Mouse (Mus musculus): ENCODE results near the gene Dapl1. TPM values are rescaled to one million over a fixed set of nuclear protein-coding genes. Genes with fewer than 3 reads are reported as not detected.

Gene Dapl1
- polyA plus RNA-seq, 1 experiment from 2014 or later = not detected

- Histone ChIP-seq H3K27me3 (ENCODE audit: control insufficient read depth, insufficient read depth, low read depth, low read length) (no peaks in the 10 kb centered on the region), H3K4me1 (ENCODE audit: control insufficient read depth, low read depth, low read length) (no peaks in the 10 kb centered on the region), H3K27ac (ENCODE audit: low read length) (no peak overlapping the region), H3K4me3 (ENCODE audit: low read depth, low read length) (no peak overlapping the region), H3K9me3 (replicated peaks; ENCODE audit: control insufficient read depth, low read length) (no peaks in the 10 kb centered on the region), H3K9ac (ENCODE audit: low read depth, low read length) (no peak overlapping the region), H3K4me2 (ENCODE audit: low read depth, low read length) (no peak overlapping the region), H3K36me3 (ENCODE audit: control insufficient read depth, insufficient read depth) (no peaks in the 10 kb centered on the region)
- ATAC-seq (ENCODE audit: low read depth) = no peak
- 70% methylated on average over 6 of the region's 6 CpGs for WGBS (ENCODE audit: insufficient replicate concordance)
Measured at GRCm38 (mm10) chr2:59467976-59468375, 16.5 kb upstream of the Dapl1 start.

GRCm38 (mm10) chr2:59469590-59470245 is 14.7 kb upstream of the Dapl1 start:
- Histone ChIP-seq H3K36me3 (ENCODE audit: control insufficient read depth, insufficient read depth) (no peaks in the 10 kb centered on the region), H3K27ac (ENCODE audit: low read length) (no peak overlapping the region), H3K4me3 (ENCODE audit: low read depth, low read length) (no peak overlapping the region), H3K4me2 (ENCODE audit: low read depth, low read length) (no peak overlapping the region), H3K4me1 (ENCODE audit: control insufficient read depth, low read depth, low read length) (no peaks in the 10 kb centered on the region), H3K9me3 (replicated peaks; ENCODE audit: control insufficient read depth, low read length) (no peaks in the 10 kb centered on the region), H3K27me3 (ENCODE audit: control insufficient read depth, insufficient read depth, low read depth, low read length) (no peaks in the 10 kb centered on the region), H3K9ac (ENCODE audit: low read depth, low read length) (no peak overlapping the region)
- ATAC-seq (ENCODE audit: low read depth) = no peak
- WGBS (ENCODE audit: insufficient replicate concordance) = 55% methylated on average over 8 of the region's 8 CpGs

DNA sequence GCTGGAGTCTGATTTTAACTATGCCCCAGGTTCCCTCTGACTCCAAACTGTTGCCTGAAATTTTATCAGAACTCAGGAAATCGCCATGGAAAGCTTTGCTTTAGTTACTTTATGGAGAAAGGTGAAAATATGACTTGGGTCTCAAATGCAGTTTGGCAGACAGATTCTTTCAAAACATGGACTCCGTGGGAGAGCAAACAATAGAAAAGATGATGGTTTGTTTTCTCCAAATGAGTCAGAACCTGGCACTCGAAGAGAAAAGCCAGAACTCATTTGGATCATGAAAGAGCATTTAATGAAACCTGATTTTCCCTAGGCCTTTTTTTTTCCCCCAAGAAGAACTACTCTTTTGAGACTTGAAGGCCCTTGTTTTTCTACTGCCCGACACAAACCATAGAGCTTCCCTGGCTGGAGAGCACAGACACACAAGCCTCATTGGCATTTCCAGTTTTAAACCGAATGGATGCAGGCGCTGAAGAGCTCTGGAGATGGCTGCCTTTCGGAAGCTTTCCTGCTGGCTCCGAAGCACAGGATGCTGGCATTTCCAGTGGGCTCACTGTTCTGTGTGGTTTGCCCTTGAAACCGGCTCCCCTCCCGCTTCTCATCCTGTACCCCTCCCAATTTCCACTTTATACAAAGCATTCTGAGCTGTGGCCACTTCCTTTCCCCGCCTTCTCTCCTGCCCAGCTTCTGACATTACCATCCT is 14.0 kb upstream of the Dapl1 start:
- no peaks in the 10 kb centered on the region for H3K4me1 ChIP-seq (ENCODE audit: control insufficient read depth, low read depth, low read length)
- no peak overlapping the region for H3K27ac ChIP-seq (ENCODE audit: low read length)
- 39% methylated on average over 11 of the region's 11 CpGs for WGBS (ENCODE audit: insufficient replicate concordance)
- H3K9me3 ChIP-seq (replicated peaks; ENCODE audit: control insufficient read depth, low read length) = no peaks in the 10 kb centered on the region
- no peak; the same call in 1 of the 2 replicates for ATAC-seq (ENCODE audit: low read depth)
- H3K9ac ChIP-seq (ENCODE audit: low read depth, low read length) = no peak overlapping the region
- H3K36me3 ChIP-seq (ENCODE audit: control insufficient read depth, insufficient read depth) = no peaks in the 10 kb centered on the region
- H3K4me2 ChIP-seq (ENCODE audit: low read depth, low read length) = no peak overlapping the region
- H3K27me3 ChIP-seq (ENCODE audit: control insufficient read depth, insufficient read depth, low read depth, low read length) = no peaks in the 10 kb centered on the region
- no peak overlapping the region for H3K4me3 ChIP-seq (ENCODE audit: low read depth, low read length)

DNA sequence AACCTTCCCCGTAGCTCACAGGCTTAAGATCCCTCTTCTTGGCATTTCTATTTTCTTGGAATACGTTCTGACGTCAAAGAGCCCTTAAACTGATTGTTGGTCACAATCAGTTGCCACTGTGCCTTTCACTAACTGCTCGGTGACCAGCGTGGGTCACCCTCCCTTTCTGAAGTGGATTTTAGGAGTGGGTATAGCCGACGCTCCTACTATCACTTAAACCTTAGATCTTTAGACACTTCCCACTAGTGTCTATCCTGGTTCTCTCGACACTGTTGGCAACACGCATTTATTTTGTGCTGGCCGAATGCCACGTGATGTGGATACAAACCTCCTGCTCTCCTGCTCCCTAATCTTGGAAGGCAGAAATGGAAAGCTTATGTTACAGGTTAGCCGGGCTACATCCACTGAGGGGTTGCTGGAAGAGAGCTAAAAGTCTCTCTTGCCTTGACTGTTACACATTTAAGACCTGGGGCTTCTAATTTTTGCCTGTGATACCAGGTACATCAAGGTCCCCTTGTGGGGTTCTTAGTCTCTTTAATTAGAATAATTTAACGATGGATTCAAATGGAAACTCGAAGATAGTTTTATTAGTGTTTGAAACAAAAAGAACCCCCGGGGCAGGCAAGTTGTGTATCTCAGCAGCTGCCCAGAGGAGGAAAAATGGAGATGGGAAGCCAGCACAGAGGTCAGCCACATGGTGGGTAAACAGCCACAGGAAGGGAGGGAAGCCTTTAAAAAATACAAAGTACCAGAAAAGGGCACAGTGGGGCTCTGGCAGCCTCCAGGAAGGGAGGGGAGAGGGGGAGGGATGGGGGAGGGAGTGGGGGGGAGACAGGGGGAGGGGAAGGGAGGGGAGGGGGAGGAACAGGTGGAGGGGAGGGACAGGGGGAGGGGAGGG is 13.2 kb upstream of the Dapl1 start:
- Histone ChIP-seq H3K4me2 (ENCODE audit: low read depth, low read length) (no peak overlapping the region), H3K9ac (ENCODE audit: low read depth, low read length) (no peak overlapping the region), H3K27ac (ENCODE audit: low read length) (no peak overlapping the region), H3K9me3 (replicated peaks; ENCODE audit: control insufficient read depth, low read length) (no peaks in the 10 kb centered on the region), H3K36me3 (ENCODE audit: control insufficient read depth, insufficient read depth) (no peaks in the 10 kb centered on the region), H3K27me3 (ENCODE audit: control insufficient read depth, insufficient read depth, low read depth, low read length) (no peaks in the 10 kb centered on the region), H3K4me3 (ENCODE audit: low read depth, low read length) (no peak overlapping the region), H3K4me1 (ENCODE audit: control insufficient read depth, low read depth, low read length) (no peaks in the 10 kb centered on the region)
- WGBS (ENCODE audit: insufficient replicate concordance) = 46% methylated on average over 15 of the region's 15 CpGs
- no peak for ATAC-seq (ENCODE audit: low read depth)

DNA sequence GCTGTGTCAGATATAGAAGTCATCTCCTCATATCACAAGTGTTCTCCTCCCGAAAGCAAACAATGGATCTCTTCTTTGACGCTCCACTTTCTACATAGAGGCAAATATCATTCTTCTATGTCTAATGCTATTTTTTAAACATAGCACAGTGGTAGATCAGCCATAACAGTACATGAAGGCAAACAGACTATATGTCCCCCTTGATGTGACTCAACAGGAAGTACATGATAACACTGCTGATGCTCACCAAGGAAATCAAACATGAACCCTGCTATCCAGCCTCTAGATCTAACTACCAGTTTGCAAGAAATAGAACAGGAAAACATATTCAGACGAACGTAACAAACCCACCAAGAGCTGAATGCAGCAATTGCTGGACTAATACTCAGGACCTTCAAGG is 10.1 kb upstream of the Dapl1 start:
- Histone ChIP-seq H3K9ac (ENCODE audit: low read depth, low read length) (no peak overlapping the region), H3K4me2 (ENCODE audit: low read depth, low read length) (no peak overlapping the region), H3K4me1 (ENCODE audit: control insufficient read depth, low read depth, low read length) (no peaks in the 10 kb centered on the region), H3K9me3 (replicated peaks; ENCODE audit: control insufficient read depth, low read length) (no peaks in the 10 kb centered on the region), H3K27me3 (ENCODE audit: control insufficient read depth, insufficient read depth, low read depth, low read length) (no peaks in the 10 kb centered on the region), H3K4me3 (ENCODE audit: low read depth, low read length) (no peak overlapping the region), H3K36me3 (ENCODE audit: control insufficient read depth, insufficient read depth) (no peaks in the 10 kb centered on the region), H3K27ac (ENCODE audit: low read length) (no peak overlapping the region)
- ATAC-seq (ENCODE audit: low read depth) = no peak
- 53% methylated on average over 4 of the region's 4 CpGs for WGBS (ENCODE audit: insufficient replicate concordance)

DNA sequence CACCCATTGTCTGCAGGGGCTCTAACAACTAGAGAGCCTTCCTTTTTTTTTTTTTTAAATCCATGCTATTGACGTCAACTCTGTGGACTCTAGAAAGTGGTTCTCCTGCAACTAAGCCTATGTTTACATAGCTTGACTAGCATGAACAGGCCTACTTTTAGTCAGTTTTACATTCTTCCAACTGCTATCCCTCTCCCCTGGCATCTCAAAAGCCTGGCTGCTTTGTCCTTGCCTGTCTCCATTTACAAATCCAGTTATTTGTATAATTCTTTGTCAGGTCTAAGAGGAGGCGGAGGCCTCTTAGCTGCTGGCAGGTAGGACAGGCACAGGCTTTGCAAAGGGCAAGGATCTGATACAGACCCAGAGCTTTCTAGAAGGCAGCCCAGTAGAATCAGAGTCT is 627 bp downstream of the Dapl1 start:
- H3K9ac ChIP-seq (ENCODE audit: low read depth, low read length) = no peak overlapping the region
- no peaks in the 10 kb centered on the region for H3K36me3 ChIP-seq (ENCODE audit: control insufficient read depth, insufficient read depth)
- ATAC-seq (ENCODE audit: low read depth) = no peak
- no peak overlapping the region for H3K4me3 ChIP-seq (ENCODE audit: low read depth, low read length)
- no peaks in the 10 kb centered on the region for H3K9me3 ChIP-seq (replicated peaks; ENCODE audit: control insufficient read depth, low read length)
- no peak overlapping the region for H3K27ac ChIP-seq (ENCODE audit: low read length)
- H3K4me1 ChIP-seq (ENCODE audit: control insufficient read depth, low read depth, low read length) = no peaks in the 10 kb centered on the region
- no peak overlapping the region for H3K4me2 ChIP-seq (ENCODE audit: low read depth, low read length)
- WGBS (ENCODE audit: insufficient replicate concordance) = 52% methylated on average over 2 of the region's 2 CpGs
- no peaks in the 10 kb centered on the region for H3K27me3 ChIP-seq (ENCODE audit: control insufficient read depth, insufficient read depth, low read depth, low read length)

DNA sequence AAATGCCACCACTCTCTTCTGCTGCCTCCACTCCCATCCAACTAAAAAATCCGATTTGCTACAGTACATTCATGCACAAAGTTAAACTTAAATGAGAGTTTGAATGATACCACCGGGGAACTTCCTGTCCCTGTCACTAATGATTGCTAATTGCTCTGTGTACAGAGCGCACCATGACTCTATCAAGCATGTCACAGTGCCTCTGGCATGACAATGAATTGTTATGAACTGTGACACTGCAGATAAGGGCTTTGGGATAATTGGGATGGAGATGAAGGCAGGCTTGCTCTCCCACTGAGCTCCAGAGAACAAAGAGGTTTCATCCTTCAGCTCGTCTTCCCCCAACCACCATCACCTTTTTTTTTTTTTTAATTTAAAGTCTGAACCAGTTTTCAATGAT is 1.2 kb downstream of the Dapl1 start:
- Histone ChIP-seq H3K27me3 (ENCODE audit: control insufficient read depth, insufficient read depth, low read depth, low read length) (no peaks in the 10 kb centered on the region), H3K9ac (ENCODE audit: low read depth, low read length) (no peak overlapping the region), H3K4me2 (ENCODE audit: low read depth, low read length) (no peak overlapping the region), H3K36me3 (ENCODE audit: control insufficient read depth, insufficient read depth) (no peaks in the 10 kb centered on the region), H3K4me1 (ENCODE audit: control insufficient read depth, low read depth, low read length) (no peaks in the 10 kb centered on the region), H3K27ac (ENCODE audit: low read length) (no peak overlapping the region), H3K4me3 (ENCODE audit: low read depth, low read length) (no peak overlapping the region), H3K9me3 (replicated peaks; ENCODE audit: control insufficient read depth, low read length) (no peaks in the 10 kb centered on the region)
- 39% methylated on average over 4 of the region's 4 CpGs for WGBS (ENCODE audit: insufficient replicate concordance)
- no peak for ATAC-seq (ENCODE audit: low read depth)

GRCm38 (mm10) chr2:59486196-59486845 is 1.9 kb downstream of the Dapl1 start:
- Histone ChIP-seq H3K9me3 (replicated peaks; ENCODE audit: control insufficient read depth, low read length) (no peaks in the 10 kb centered on the region), H3K4me2 (ENCODE audit: low read depth, low read length) (no peak overlapping the region), H3K36me3 (ENCODE audit: control insufficient read depth, insufficient read depth) (no peaks in the 10 kb centered on the region), H3K9ac (ENCODE audit: low read depth, low read length) (no peak overlapping the region), H3K27me3 (ENCODE audit: control insufficient read depth, insufficient read depth, low read depth, low read length) (no peaks in the 10 kb centered on the region), H3K4me1 (ENCODE audit: control insufficient read depth, low read depth, low read length) (no peaks in the 10 kb centered on the region), H3K27ac (ENCODE audit: low read length) (no peak overlapping the region), H3K4me3 (ENCODE audit: low read depth, low read length) (no peak overlapping the region)
- no peak for ATAC-seq (ENCODE audit: low read depth)
- WGBS (ENCODE audit: insufficient replicate concordance) = 68% methylated on average over 6 of the region's 6 CpGs
